Mouse (Mus musculus) intestine, postnatal 0 days (tissue): Measurements from ENCODE around the gene Scn4b. TPM values are rescaled to one million over a fixed set of nuclear protein-coding genes. Genes with fewer than 3 reads are reported as not detected.

Experiments used
- ATAC-seq: fragments of 200-750 bp; cut with Nextera tagmentation; 2 replicates; pipeline ENCODE4 v1.8.0; 2017; ENCODE audit warnings: mild to moderate bottlenecking, moderate TSS enrichment, moderate library complexity
- H3K27ac ChIP-seq: fragments of 300-500 bp; sonication (generic); 2 replicates; pipeline ENCODE4 v1.5.1; 2014; ENCODE audit warnings: mild to moderate bottlenecking, low read depth, low read length, moderate library complexity
- H3K27me3 ChIP-seq: fragments of 300-500 bp; sonication (generic); replicated peaks from 2 replicates; pipeline ENCODE4 v1.6.1; 2014; ENCODE audit warnings: low read length, mixed read lengths; ENCODE audit not compliant: control insufficient read depth, insufficient read depth
- H3K36me3 ChIP-seq: fragments of 300-500 bp; sonication (generic); 2 replicates; pipeline ENCODE4 v1.6.1; 2014; ENCODE audit warnings: mild to moderate bottlenecking, moderate library complexity; ENCODE audit not compliant: control insufficient read depth, insufficient read depth
- H3K4me1 ChIP-seq: fragments of 300-500 bp; sonication (generic); replicated peaks from 2 replicates; pipeline ENCODE4 v1.6.1; 2014; ENCODE audit warnings: antibody characterized with exemption, low read length, mixed read lengths; ENCODE audit not compliant: control insufficient read depth, insufficient read depth
- H3K4me2 ChIP-seq: fragments of 300-500 bp; sonication (generic); replicated peaks from 2 replicates; pipeline ENCODE4 v1.6.1; 2014; ENCODE audit warnings: low read depth, mild to moderate bottlenecking, moderate library complexity
- H3K4me3 ChIP-seq: fragments of 300-500 bp; sonication (generic); 2 replicates; pipeline ENCODE4 v1.5.1; 2014; ENCODE audit warnings: low read depth, low read length
- H3K9ac ChIP-seq: fragments of 300-500 bp; sonication (generic); 2 replicates; pipeline ENCODE4 v1.6.1; 2014; ENCODE audit warnings: mild to moderate bottlenecking, low read depth, low read length
- H3K9me3 ChIP-seq: fragments of 300-500 bp; sonication (generic); 2 replicates; pipeline ENCODE4 v1.6.1; 2016; ENCODE audit warnings: mixed run types; ENCODE audit not compliant: control insufficient read depth
- CTCF ChIP-seq: sonication (generic); IDR thresholded peaks from 2 replicates; pipeline ENCODE4 v1.5.1; 2016; ENCODE audit warnings: low read depth, mild to moderate bottlenecking, control low read depth, antibody characterized with exemption, moderate library complexity
- WGBS: fragments of 180-500 bp; shearing (Covaris S2); extraction: QIAGEN DNeasy Blood & Tissue Kit; methylation state at CpG from one replicate; pipeline ENCODE4 v1.1.7; 2014; 5-methylcytosine and 5-hydroxymethylcytosine counted together
- polyA plus RNA-seq: library from polyadenylated mRNA; unstranded; fragments of >200 nt; fragmentation: Nextera tagmentation; extraction: Ambion mirVana; gene quantifications from 2 replicates; pipeline ENCODE4 v1.2.1, GENCODE M21; 2015

Gene Scn4b
- polyA plus RNA-seq, 1 experiment from 2014 or later: 0.04 TPM

DNA sequence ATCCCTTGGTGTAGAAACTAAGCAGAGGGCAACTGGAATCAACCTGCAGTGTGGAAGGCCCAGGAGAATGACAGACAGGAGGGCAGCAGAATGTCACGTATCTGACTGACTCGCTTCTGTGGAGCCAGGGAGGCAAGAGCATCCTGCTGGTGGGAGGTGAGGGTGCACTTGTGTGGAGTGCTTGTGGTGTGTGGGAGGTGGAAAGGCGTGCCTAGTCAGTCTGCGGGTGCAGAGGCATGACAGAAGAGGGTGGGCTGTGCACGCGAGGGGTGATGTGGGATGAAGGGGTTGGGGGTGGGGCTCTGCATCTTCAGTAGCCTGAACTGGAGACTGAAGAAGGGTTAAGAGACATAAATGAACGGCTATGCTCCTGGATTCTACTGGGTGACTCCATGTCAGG lies 15.2 kb downstream of the Scn4b start:
- Histone ChIP-seq H3K27me3 (peaks cover under 1% of the 10 kb centered on the region; the same call in 1 of the 2 replicates), H3K36me3 (no peaks in the 10 kb centered on the region), H3K9me3 (no peaks in the 10 kb centered on the region), H3K27ac (no peak overlapping the region), H3K4me1 (no peaks in the 10 kb centered on the region), H3K4me2 (no peak overlapping the region), H3K4me3 (no peak overlapping the region), H3K9ac (no peak overlapping the region)
- TF ChIP-seq CTCF: no peak
- ATAC-seq: no peak
- WGBS: 63% methylated on average over 7 of the region's 7 CpGs

DNA sequence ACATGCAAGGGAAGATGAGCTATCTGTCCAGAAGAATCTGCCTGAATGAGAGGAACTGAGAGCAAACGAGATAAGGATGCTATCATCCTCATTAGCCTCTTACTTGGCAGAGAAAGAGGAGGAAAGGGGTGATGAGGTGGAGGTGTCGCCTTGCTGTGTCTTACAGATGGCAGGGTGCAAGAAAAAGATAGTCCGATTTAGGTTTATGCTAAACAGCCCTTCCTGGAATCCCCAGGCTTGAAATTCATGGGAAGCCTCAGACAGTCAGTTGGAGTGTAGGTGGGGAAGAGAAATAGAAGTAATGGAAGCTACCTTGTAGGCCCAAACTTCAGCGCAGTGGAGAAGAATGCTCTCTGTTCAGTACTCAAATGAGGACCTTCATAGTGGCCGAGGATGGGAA lies 29.7 kb downstream of the Scn4b start:
- no peaks in the 10 kb centered on the region for H3K4me1 ChIP-seq
- H3K9ac ChIP-seq: no peak overlapping the region
- TF ChIP-seq CTCF: no peak
- WGBS: 74% methylated on average over 5 of the region's 5 CpGs
- H3K27ac ChIP-seq: no peak overlapping the region
- H3K36me3 ChIP-seq: peaks cover 6% of the 10 kb centered on the region; the same call in 1 of the 2 replicates
- no peaks in the 10 kb centered on the region for H3K9me3 ChIP-seq
- no peaks in the 10 kb centered on the region for H3K27me3 ChIP-seq
- no peak overlapping the region for H3K4me2 ChIP-seq
- H3K4me3 ChIP-seq: no peak overlapping the region
- ATAC-seq: no peak

DNA sequence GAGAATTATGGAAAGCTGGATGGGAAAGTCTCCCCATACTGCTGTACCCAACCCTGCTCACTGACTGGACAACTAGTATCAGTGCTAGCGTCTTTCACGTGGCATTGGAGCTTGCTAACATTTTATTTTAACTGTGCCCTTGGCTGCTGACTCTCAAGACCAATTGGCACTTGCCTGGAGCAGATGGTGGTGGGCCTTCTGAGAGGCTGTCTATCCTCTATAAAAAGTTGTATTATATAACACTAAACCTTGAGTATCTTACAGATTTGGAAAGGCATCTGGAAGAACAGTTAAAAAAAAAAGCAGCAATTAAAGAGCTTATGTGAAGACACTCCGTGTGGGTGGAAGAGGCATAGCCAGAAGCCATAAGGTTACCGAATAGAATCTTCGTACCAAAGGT lies 32.0 kb downstream of the Scn4b start:
- no peak overlapping the region for H3K4me2 ChIP-seq
- H3K4me3 ChIP-seq: no peak overlapping the region
- no peak overlapping the region for H3K27ac ChIP-seq
- H3K36me3 ChIP-seq: peaks cover 15% of the 10 kb centered on the region
- no peak overlapping the region for H3K9ac ChIP-seq
- 87% methylated on average over 5 of the region's 5 CpGs for WGBS
- no peaks in the 10 kb centered on the region for H3K4me1 ChIP-seq
- TF ChIP-seq CTCF: no peak
- H3K27me3 ChIP-seq: no peaks in the 10 kb centered on the region
- H3K9me3 ChIP-seq: no peaks in the 10 kb centered on the region
- ATAC-seq: no peak

DNA sequence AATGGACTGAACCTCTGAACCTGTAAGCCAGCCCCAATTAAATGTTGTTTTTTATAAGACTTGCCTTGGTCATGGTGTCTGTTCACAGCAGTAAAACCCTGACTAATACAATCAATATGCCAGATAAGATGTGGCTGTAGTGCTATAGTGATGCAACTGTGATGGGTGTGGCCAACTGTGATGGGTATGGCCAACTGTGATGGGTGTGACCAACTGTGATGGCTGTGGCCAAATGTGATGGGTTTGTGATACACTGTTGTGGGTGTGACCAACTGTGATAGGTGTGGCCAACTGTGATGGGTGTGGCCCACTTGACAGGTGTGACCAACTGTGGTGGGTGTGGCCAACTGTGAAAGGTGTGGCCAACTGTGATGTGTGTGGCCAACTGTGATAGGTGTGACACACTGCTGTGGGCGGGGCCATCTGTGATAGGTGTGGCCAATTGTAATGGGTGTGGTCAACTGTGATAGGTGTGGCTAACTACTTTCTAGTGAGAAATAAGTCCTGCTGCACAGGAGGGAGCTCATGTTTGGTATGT lies 32.9 kb downstream of the Scn4b start:
- ATAC-seq: peak; percentile 70

DNA sequence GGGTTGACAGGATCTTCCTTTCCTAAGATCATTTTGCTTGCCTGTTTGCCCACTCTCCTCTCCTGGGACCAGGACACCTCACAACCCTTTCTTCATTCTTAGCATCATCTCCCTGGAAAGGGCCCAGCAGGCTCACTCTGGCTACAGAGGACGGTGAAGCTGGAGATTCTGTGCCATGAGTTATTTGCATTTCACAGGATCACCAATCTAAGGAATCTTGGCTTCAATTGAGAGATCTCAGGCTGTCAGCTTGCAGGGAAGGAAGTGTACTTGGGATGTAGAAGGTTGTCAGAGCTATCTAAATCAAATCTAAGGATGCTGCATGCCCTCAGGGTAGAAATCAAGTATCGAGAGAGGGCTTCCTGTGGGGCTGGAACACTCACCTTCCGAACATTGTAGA lies 35.3 kb downstream of the Scn4b start:
- H3K27me3 ChIP-seq: no peaks in the 10 kb centered on the region
- H3K9ac ChIP-seq: no peak overlapping the region
- WGBS: 64% methylated on average over 3 of the region's 3 CpGs
- ATAC-seq: no peak
- no peaks in the 10 kb centered on the region for H3K9me3 ChIP-seq
- TF ChIP-seq CTCF: no peak
- no peak overlapping the region for H3K4me3 ChIP-seq
- no peak overlapping the region for H3K4me2 ChIP-seq
- H3K36me3 ChIP-seq: peaks cover 37% of the 10 kb centered on the region
- no peak overlapping the region for H3K27ac ChIP-seq
- H3K4me1 ChIP-seq: no peaks in the 10 kb centered on the region

More for the DNA sequence above, 32.9 kb downstream of the Scn4b start:
- Histone ChIP-seq H3K4me3 (no peak overlapping the region), H3K36me3 (peaks cover 21% of the 10 kb centered on the region), H3K27me3 (no peaks in the 10 kb centered on the region), H3K9me3 (no peaks in the 10 kb centered on the region), H3K4me2 (no peak overlapping the region), H3K4me1 (no peaks in the 10 kb centered on the region), H3K9ac (no peak overlapping the region), H3K27ac (no peak overlapping the region)
- TF ChIP-seq CTCF: no peak
- 68% methylated on average over 1 of the region's 1 CpGs for WGBS

DNA sequence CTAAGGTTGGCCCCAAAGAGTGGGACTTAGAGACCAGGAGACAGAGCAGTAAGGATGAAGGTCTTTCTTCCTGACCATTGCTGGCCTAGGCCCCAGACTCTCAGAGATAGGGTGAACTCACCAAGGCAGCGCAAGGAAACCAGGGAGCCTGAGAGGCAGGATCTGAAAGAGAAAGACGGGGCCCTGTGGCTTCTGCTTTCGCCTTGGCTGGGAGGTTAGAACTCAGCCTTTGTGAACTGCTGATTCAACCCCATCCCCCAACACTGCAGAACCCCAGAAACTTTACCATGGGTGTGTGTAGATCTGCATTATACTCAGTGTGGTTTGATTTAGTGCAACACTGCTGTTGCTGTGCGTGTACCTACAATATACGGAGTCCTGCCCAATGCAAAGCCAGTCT lies 41.1 kb downstream of the Scn4b start:
- peaks cover 45% of the 10 kb centered on the region for H3K36me3 ChIP-seq
- ATAC-seq: no peak
- 91% methylated on average over 5 of the region's 5 CpGs for WGBS
- H3K27me3 ChIP-seq: no peaks in the 10 kb centered on the region
- H3K9me3 ChIP-seq: no peaks in the 10 kb centered on the region
- no peak overlapping the region for H3K4me3 ChIP-seq
- no peak overlapping the region for H3K27ac ChIP-seq
- no peak overlapping the region for H3K4me2 ChIP-seq
- no peaks in the 10 kb centered on the region; the same call in 1 of the 2 replicates for H3K4me1 ChIP-seq
- H3K9ac ChIP-seq: no peak overlapping the region
- TF ChIP-seq CTCF: no peak
